Mouse (Mus musculus) spleen, adult 2 months (tissue): ENCODE measurements around the gene Rlbp1.

ENCODE experiments used
- CTCF ChIP-seq: fragments of 200-500 bp; IDR thresholded peaks from 2 replicates; pipeline ENCODE4 v1.5.1; 2011; ENCODE audit warnings: mild to moderate bottlenecking, inconsistent platforms; ENCODE audit not compliant: insufficient read depth, insufficient read length, insufficient replicate concordance; ENCODE audit errors: extremely low read depth
- POLR2A ChIP-seq: fragments of 200-500 bp; IDR thresholded peaks from 2 replicates; pipeline ENCODE4 v1.6.1; 2011; ENCODE audit warnings: low read depth, low read length, inconsistent platforms

DNA sequence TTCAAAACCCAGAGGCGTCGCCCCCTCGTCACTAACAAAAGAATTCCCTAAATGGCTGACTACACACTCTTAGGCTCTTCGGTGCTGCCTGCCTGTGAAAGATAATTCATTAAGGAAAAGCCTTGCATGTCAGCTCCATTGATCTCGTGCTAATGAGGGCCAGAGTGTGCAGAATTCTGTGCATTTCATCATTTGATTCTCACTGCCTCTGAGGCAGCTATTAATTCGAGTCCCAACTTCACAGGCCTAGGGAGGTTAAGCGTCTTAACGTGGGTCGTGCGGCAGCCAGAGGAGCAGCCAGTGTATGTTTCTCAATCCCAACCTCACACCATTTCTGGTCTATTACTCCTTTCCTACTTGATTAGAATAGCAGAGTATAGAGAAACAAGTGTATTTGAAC lies 55.7 kb downstream of the Rlbp1 start:
- TF ChIP-seq POLR2A (no peak), CTCF (no peak)
